Mouse (Mus musculus) stomach, postnatal 0 days (tissue): ENCODE results near the gene Slc8a2. TPM values are rescaled to one million over a fixed set of nuclear protein-coding genes. Genes with fewer than 3 reads are reported as not detected.

ENCODE experiments used
- ATAC-seq: fragments of 200-750 bp; cut with Nextera tagmentation; 2 replicates; pipeline ENCODE4 v1.8.0; 2017; ENCODE audit not compliant: low FRiP score, low TSS enrichment
- DNase-seq: peaks from one replicate; pipeline ENCODE4 v3.0.0-alpha.2; 2016; ENCODE audit warnings: low spot score
- H3K27ac ChIP-seq: fragments of 300-500 bp; sonication (generic); replicated peaks from 2 replicates; pipeline ENCODE4 v1.5.1; 2014; ENCODE audit warnings: mild to moderate bottlenecking, control low read depth
- H3K27me3 ChIP-seq: fragments of 300-500 bp; sonication (generic); 2 replicates; pipeline ENCODE4 v1.6.1; 2014; ENCODE audit warnings: low read length; ENCODE audit not compliant: control insufficient read depth, insufficient read depth
- H3K36me3 ChIP-seq: fragments of 300-500 bp; sonication (generic); 2 replicates; pipeline ENCODE4 v1.6.1; 2014; ENCODE audit warnings: low read length, mixed read lengths; ENCODE audit not compliant: control insufficient read depth, insufficient read depth
- H3K4me1 ChIP-seq: fragments of 300-500 bp; sonication (generic); replicated peaks from 2 replicates; pipeline ENCODE4 v1.6.1; 2014; ENCODE audit warnings: antibody characterized with exemption; ENCODE audit not compliant: control insufficient read depth, insufficient read depth
- H3K4me2 ChIP-seq: fragments of 300-500 bp; sonication (generic); replicated peaks from 2 replicates; pipeline ENCODE4 v1.6.1; 2014; ENCODE audit warnings: low read depth, mild to moderate bottlenecking, control low read depth, moderate library complexity
- H3K4me3 ChIP-seq: fragments of 300-500 bp; sonication (generic); 2 replicates; pipeline ENCODE4 v1.5.1; 2014; ENCODE audit warnings: low read depth, low read length, control low read depth
- H3K9ac ChIP-seq: fragments of 300-500 bp; sonication (generic); 2 replicates; pipeline ENCODE4 v1.6.1; 2014; ENCODE audit warnings: mild to moderate bottlenecking, low read length, control low read depth, mixed read lengths
- H3K9me3 ChIP-seq: fragments of 300-500 bp; sonication (generic); 2 replicates; pipeline ENCODE4 v1.6.1; 2016; ENCODE audit warnings: low read length; ENCODE audit not compliant: control insufficient read depth
- CTCF ChIP-seq: IDR thresholded peaks from 2 replicates; pipeline ENCODE4 v1.5.1; 2016; ENCODE audit warnings: antibody characterized with exemption, low read depth, mild to moderate bottlenecking, moderate library complexity
- EP300 ChIP-seq: optimal IDR thresholded peaks from 2 replicates; pipeline ENCODE3; 2016; ENCODE audit warnings: antibody characterized with exemption
- WGBS: fragments of 180-500 bp; shearing (Covaris S2); extraction: QIAGEN DNeasy Blood & Tissue Kit; methylation state at CpG from one replicate; pipeline ENCODE4 v1.1.7; 2014; 5-methylcytosine and 5-hydroxymethylcytosine counted together
- polyA plus RNA-seq: library from polyadenylated mRNA; unstranded; fragments of >200 nt; fragmentation: Nextera tagmentation; extraction: Ambion mirVana; gene quantifications from 2 replicates; pipeline ENCODE4 v1.2.1, GENCODE M21; 2015

The Slc8a2 gene
- polyA plus RNA-seq, 1 experiment from 2014 or later: 0.11 TPM

DNA sequence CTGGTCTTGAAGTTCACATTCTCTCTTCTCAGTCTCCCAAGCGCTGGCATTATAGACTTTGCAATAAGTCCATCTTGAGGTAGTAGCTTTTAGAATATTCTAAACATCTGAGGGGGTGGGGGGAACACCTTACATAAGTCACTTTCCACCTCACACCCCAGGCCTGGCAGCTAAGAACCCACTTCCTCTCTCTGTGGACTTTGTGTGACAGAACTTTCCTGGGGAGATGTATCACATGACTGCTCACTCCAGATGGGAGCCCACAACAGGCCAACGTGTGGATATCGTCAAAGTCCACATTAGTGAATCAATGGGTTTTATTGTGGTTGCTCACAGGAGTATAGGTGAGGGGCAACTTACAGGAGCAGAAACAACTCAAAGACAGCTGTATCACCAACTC lies 64.1 kb downstream of the Slc8a2 start:
- Histone ChIP-seq H3K4me3 (no peak overlapping the region), H3K9ac (no peak overlapping the region), H3K9me3 (no peaks in the 10 kb centered on the region), H3K27ac (no peak overlapping the region), H3K27me3 (no peaks in the 10 kb centered on the region), H3K4me2 (no peak overlapping the region), H3K36me3 (0 out of 2 replicates have a peak, but pooled peaks cover 4% of the 10 kb centered on the region), H3K4me1 (no peaks in the 10 kb centered on the region)
- TF ChIP-seq CTCF: no peak
- no peak for TF ChIP-seq EP300
- DNase-seq: no peak
- 45% methylated on average over 3 of the region's 3 CpGs for WGBS
- ATAC-seq: no peak

DNA sequence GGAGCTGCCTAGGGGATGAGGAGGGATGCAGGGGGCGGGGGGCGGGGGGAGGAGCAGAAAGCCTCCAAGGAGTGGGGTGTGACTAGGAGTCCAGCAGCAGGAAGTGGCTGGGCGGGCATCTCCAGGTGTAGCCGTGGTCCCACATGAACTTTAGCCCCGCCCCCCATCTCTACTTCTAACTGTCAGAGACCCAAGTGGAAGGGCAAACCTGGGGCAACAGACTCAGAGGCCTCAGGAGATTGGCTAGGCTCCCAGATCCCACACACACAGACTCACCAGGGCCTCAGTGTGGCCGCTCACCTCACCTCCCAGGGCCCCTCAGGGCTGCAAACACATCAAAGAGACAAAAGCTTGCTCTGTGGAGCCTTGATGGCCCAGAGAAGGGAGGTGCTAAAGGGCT lies 67.0 kb downstream of the Slc8a2 start:
- Histone ChIP-seq H3K9ac (no peak overlapping the region), H3K9me3 (no peaks in the 10 kb centered on the region), H3K27ac (no peak overlapping the region), H3K27me3 (no peaks in the 10 kb centered on the region), H3K4me1 (no peaks in the 10 kb centered on the region), H3K4me3 (no peak overlapping the region), H3K36me3 (peaks cover 11% of the 10 kb centered on the region), H3K4me2 (no peak overlapping the region)
- ATAC-seq (no peak), DNase-seq (no peak)
- no peak for TF ChIP-seq EP300
- no peak for TF ChIP-seq CTCF
- WGBS: 40% methylated on average over 4 of the region's 6 CpGs

DNA sequence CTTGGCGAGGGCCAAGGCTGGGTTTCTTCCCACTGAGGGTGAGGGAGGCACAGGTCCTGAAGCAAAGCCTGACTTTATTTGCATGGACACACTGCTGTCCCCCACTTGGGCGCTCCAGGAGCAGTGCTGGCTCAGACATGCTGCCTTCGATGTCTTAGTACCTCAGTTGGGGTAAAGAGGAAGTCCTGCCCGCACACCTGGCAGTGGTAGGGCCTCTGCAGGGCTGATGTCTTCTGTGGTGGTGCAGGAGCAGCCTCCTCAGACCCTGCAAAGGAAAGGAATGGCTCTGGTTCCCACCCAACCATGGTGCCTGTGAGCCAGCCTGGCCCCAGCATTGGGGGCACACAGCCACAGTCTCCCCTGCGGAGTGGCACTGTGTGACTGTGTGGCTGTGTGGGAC lies 67.5 kb downstream of the Slc8a2 start:
- Histone ChIP-seq H3K27me3 (no peaks in the 10 kb centered on the region), H3K9me3 (no peaks in the 10 kb centered on the region), H3K4me3 (no peak overlapping the region), H3K36me3 (peaks cover 13% of the 10 kb centered on the region), H3K27ac (no peak overlapping the region), H3K4me2 (no peak overlapping the region), H3K9ac (no peak overlapping the region), H3K4me1 (no peaks in the 10 kb centered on the region)
- TF ChIP-seq EP300 (no peak), CTCF (no peak)
- 63% methylated on average over 5 of the region's 5 CpGs for WGBS
- no peak; the same call in 1 of the 2 replicates for ATAC-seq
- no peak for DNase-seq

DNA sequence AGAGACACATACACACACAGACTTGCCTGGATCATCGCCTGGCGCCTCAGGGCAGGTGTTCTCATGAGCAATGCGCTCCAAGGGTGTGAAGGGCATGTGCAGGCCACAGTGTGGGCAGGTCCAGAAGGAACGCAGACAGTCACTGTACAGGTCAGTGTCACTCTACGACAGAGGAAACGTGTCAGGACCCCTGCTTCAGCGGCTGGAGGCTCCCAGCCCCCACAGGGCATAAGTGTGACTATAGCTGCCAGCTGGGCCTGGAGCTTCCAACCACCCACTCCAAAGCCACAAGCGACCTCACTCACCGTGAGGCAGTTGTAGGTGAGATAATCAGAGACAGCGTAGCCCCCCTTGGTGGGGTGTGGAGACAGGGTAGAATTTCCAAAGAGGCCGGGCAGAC lies 68.9 kb downstream of the Slc8a2 start:
- 89% methylated on average over 11 of the region's 11 CpGs for WGBS
- H3K36me3 ChIP-seq: peaks cover 13% of the 10 kb centered on the region
- no peak overlapping the region for H3K4me3 ChIP-seq
- ATAC-seq (no peak), DNase-seq (no peak)
- H3K4me2 ChIP-seq: no peak overlapping the region
- no peak overlapping the region for H3K9ac ChIP-seq
- no peak overlapping the region for H3K27ac ChIP-seq
- no peaks in the 10 kb centered on the region for H3K4me1 ChIP-seq
- H3K9me3 ChIP-seq: no peaks in the 10 kb centered on the region
- no peaks in the 10 kb centered on the region for H3K27me3 ChIP-seq
- TF ChIP-seq CTCF (no peak), EP300 (no peak)

DNA sequence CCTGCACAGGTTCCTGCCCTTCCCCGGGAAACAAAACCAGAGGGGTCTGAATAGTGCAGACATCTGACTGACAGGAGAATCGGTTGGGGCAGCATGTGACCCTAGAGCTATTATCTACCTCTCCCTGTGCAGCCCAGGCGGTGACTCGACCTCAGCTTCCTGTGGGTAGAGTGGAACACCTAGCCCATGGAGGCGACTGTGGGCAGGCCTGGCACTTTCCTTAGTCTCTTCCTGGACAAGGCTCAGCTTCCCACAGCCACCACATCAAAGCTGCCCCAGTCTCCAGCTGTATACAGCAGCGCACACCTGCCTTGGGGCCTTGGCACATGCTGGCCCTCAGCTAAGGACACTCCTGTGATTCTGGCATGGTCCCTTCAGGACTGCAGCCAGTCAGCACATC lies 71.5 kb downstream of the Slc8a2 start:
- WGBS: 73% methylated on average over 6 of the region's 6 CpGs
- Histone ChIP-seq H3K9me3 (no peaks in the 10 kb centered on the region), H3K4me1 (no peaks in the 10 kb centered on the region), H3K27me3 (no peaks in the 10 kb centered on the region), H3K27ac (no peak overlapping the region), H3K36me3 (peaks cover 18% of the 10 kb centered on the region), H3K4me3 (no peak overlapping the region), H3K9ac (no peak overlapping the region), H3K4me2 (no peak overlapping the region)
- TF ChIP-seq EP300: no peak
- TF ChIP-seq CTCF: no peak
- DNase-seq: no peak
- ATAC-seq: no peak

DNA sequence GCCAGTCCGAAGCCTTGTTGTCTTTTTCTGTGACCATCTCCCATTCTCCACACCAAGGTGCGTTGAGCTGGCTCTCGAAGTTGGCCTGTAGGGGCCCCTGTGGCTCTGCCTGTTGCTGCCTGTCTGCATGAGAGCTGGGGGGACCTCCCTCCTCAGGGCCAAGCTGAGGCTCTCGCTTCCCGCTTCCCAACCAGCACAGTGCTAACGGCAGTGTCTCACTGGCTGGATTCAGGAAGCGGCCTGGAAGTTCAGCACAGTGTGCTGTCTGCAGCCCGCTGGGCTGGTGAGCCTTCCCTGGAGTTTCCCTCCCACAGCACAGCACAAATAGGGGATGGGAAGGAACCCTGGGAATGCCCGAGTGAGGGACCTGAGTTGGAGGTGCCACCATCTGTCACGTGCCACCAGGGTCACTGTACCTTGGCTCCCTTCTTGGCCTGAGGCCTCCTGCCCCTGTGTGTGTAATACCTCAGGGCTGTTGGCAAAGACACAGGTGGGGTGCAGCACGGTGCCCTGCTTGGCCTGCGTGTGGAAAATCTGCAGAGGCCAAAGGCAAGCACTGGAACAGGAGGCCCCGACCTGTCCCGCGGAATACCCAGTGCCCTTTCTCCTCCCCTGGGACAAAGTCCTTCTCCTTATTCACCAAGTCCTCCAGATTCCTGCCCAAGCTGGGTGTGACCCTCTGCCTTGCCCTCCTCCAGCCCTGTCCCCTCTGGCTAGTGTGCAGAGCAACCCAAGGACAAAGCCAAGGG lies 73.3 kb downstream of the Slc8a2 start:
- no peaks in the 10 kb centered on the region for H3K27me3 ChIP-seq
- peaks cover 15% of the 10 kb centered on the region for H3K36me3 ChIP-seq
- TF ChIP-seq EP300: no peak
- no peak for TF ChIP-seq CTCF
- H3K27ac ChIP-seq: no peak overlapping the region
- ATAC-seq (no peak), DNase-seq (no peak)
- H3K9ac ChIP-seq: no peak overlapping the region
- no peaks in the 10 kb centered on the region for H3K4me1 ChIP-seq
- no peak overlapping the region for H3K4me3 ChIP-seq
- WGBS: 82% methylated on average over 15 of the region's 15 CpGs
- H3K9me3 ChIP-seq: no peaks in the 10 kb centered on the region
- H3K4me2 ChIP-seq: no peak overlapping the region
